Mouse (Mus musculus) liver, embryonic 11.5 days (tissue): Measurements from ENCODE around the gene Rack1. TPM values are rescaled to one million over a fixed set of nuclear protein-coding genes. Genes with fewer than 3 reads are reported as not detected.
"Not testable (repeated sequence)": the region's sequence is repeated elsewhere in the genome, so short reads cannot be mapped to it uniquely, and the experiment has no call there.

ENCODE experiments used
- ATAC-seq: fragments of 200-750 bp; cut with Nextera tagmentation; replicated peaks from 2 replicates; pipeline ENCODE4 v1.8.0; 2017; ENCODE audit warnings: moderate number of reproducible peaks, mild to moderate bottlenecking, moderate TSS enrichment, moderate library complexity; ENCODE audit not compliant: low FRiP score
- DNase-seq: peaks from one replicate; pipeline ENCODE4 v3.0.0-alpha.2; 2017; ENCODE audit warnings: low spot score
- H3K27ac ChIP-seq: fragments of 300-500 bp; sonication (generic); 2 replicates; pipeline ENCODE4 v1.5.1; 2014; ENCODE audit warnings: mild to moderate bottlenecking, low read depth, low read length, control low read depth
- H3K27me3 ChIP-seq: fragments of 300-500 bp; sonication (generic); replicated peaks from 2 replicates; pipeline ENCODE4 v1.6.1; 2014; ENCODE audit warnings: low read length, mixed read lengths; ENCODE audit not compliant: control insufficient read depth, insufficient read depth
- H3K36me3 ChIP-seq: fragments of 300-500 bp; sonication (generic); 2 replicates; pipeline ENCODE4 v1.6.1; 2014; ENCODE audit warnings: mild to moderate bottlenecking, low read length, moderate library complexity, mixed read lengths; ENCODE audit not compliant: control insufficient read depth, insufficient read depth
- H3K4me1 ChIP-seq: fragments of 300-500 bp; sonication (generic); replicated peaks from 2 replicates; pipeline ENCODE4 v1.6.1; 2014; ENCODE audit warnings: low read length, mixed read lengths; ENCODE audit not compliant: control insufficient read depth, insufficient read depth
- H3K4me2 ChIP-seq: fragments of 300-500 bp; sonication (generic); 2 replicates; pipeline ENCODE4 v1.6.1; 2014; ENCODE audit warnings: mild to moderate bottlenecking, control low read depth, moderate library complexity
- H3K4me3 ChIP-seq: fragments of 300-500 bp; sonication (generic); 2 replicates; pipeline ENCODE4 v1.5.1; 2014; ENCODE audit warnings: low read depth, low read length, control low read depth
- H3K9ac ChIP-seq: fragments of 300-500 bp; sonication (generic); 2 replicates; pipeline ENCODE4 v1.6.1; 2014; ENCODE audit warnings: low read depth, low read length, control low read depth
- H3K9me3 ChIP-seq: fragments of 300-500 bp; sonication (generic); 2 replicates; pipeline ENCODE4 v1.6.1; 2016; ENCODE audit warnings: low read length, inconsistent platforms, mixed read lengths; ENCODE audit not compliant: control insufficient read depth
- WGBS: fragments of 180-500 bp; shearing (Covaris S2); extraction: QIAGEN DNeasy Blood & Tissue Kit; methylation state at CpG from one replicate; pipeline ENCODE4 v1.1.7; 2014; 5-methylcytosine and 5-hydroxymethylcytosine counted together
- polyA plus RNA-seq: library from polyadenylated mRNA; unstranded; fragments of >200 nt; fragmentation: Nextera tagmentation; extraction: Ambion mirVana; gene quantifications from 2 replicates; pipeline ENCODE4 v1.2.1, GENCODE M21; 2014

Gene Rack1
- polyA plus RNA-seq = 1,154 and 1,248 TPM in 2 replicates

DNA sequence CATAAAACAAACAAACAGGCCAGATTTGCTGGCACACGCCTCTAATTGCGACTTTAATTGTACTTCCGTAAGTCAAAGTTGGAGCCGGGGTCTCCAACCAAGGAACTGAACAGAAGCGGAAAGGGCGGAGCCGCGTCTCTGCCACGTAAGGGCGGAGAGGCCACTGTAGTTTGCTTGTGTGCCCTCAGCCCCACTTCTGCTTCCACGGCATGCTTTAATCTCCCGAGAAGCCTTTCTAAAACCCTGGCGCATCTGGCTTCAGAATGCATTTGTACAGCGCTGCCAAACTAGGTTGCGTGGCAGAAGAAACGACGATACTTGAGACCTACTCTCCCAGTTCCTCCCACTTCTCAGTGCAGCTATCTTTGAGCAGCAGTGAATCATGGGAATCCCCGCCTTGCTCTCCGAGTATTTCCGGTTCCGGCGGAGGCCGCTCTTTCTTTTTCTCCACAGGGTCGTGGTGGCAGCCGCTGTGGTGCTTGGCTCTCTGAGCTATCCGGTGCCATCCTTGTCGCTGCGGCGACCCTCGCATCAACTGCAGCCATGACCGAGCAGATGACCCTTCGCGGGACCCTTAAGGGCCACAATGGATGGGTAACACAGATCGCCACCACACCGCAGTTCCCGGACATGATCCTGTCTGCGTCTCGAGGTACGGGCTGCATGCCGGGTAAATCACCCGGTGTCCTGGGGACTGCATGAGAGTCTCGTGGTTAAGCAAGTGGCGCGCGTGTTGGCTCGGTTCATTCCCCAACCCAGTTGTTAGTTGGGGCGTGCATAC is at the start of gene Rack1:
Gene Rack1, plus strand, starts transcription at position 412 of the 781 bp plus-strand sequence.
- WGBS = under 1% methylated on average over 47 of the region's 47 CpGs
- Histone ChIP-seq H3K27ac (peak within 1 kb of the TSS; percentile 90), H3K4me3 (peak within 1 kb of the TSS; percentile 84), H3K9me3 (no peaks in the 10 kb centered on the region), H3K4me2 (peak within 1 kb of the TSS; percentile 90), H3K36me3 (peaks cover 37% of the 10 kb centered on the region), H3K4me1 (peaks cover 32% of the 10 kb centered on the region), H3K9ac (peak within 1 kb of the TSS; percentile 94), H3K27me3 (no peaks in the 10 kb centered on the region)
- ATAC-seq (peak; percentile 84), DNase-seq (peak; percentile 95)

DNA sequence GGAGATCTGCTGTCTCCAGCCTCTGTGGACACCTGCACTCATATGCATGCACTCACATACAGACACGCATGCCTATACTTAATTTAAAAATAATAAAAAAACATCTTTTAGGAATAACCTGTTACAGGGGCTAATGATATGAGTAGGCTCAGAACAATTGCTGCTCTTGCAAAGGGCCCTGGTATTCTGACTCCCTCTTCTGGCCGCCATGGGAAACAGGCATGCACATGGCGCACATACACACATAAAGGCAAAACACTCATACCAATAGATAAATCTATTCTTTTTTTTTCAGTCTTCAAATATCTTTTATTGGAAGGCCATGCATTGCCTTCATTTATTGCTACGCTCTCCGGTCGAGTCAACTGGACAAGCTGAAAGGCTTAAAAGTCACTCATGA is 49.7 kb upstream of the Rack1 start:
- H3K27me3 ChIP-seq = no peaks in the 10 kb centered on the region
- ATAC-seq (no peak), DNase-seq (no peak)
- WGBS = 91% methylated on average over 6 of the region's 6 CpGs
- H3K9ac ChIP-seq = no peak overlapping the region
- no peaks in the 10 kb centered on the region for H3K36me3 ChIP-seq
- no peaks in the 10 kb centered on the region for H3K4me1 ChIP-seq
- H3K9me3 ChIP-seq = no peaks in the 10 kb centered on the region
- H3K27ac ChIP-seq = no peak overlapping the region
- no peak overlapping the region for H3K4me2 ChIP-seq
- no peak overlapping the region for H3K4me3 ChIP-seq

DNA sequence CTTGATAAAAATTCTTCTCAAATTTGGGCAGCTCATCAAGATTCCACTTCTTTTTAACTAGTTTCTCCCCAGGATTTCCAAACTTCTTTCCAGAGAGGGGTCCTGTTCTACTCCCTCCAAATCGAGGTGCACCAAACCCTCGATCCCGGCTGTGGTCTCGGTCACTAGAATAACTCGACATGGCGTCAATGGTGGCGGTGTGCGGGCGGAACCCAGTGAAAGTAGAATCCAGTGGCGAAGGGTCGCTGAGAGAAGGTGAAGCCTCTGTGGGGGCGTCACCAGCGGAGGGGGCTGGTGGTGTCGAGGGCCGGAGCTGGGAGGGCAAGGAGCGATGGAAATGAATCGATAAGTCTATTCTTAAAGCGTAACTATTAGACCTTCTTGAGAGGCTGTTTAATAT is 46.6 kb upstream of the Rack1 start:
- ATAC-seq, H3K36me3 ChIP-seq, H3K4me3 ChIP-seq, H3K4me1 ChIP-seq, DNase-seq, H3K9ac ChIP-seq, H3K4me2 ChIP-seq, H3K9me3 ChIP-seq, H3K27ac ChIP-seq, H3K27me3 ChIP-seq: not testable (repeated sequence)
- WGBS = 88% methylated on average over 18 of the region's 18 CpGs

DNA sequence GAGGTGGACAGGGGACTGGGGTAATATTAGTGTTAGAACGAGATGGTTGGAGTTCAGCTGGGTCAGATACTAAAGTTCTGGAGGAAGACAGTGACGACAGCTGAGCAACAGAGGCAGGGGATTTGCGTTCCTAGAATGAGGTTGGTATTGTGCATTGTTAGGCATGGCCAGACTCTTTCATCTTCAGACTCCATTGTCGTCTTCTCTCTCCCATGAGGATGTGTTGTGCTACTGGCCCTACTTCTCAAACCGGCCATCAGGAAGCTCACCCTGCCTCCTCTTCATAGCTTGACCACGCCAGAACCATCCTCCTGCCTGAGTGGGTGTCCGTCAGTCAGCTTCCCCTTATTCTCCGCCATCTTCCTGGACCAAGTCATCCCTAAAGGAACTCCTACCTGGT is 41.1 kb upstream of the Rack1 start:
- H3K4me3 ChIP-seq = no peak overlapping the region
- H3K36me3 ChIP-seq = no peaks in the 10 kb centered on the region
- no peak overlapping the region for H3K9ac ChIP-seq
- ATAC-seq (no peak), DNase-seq (no peak)
- H3K9me3 ChIP-seq = no peaks in the 10 kb centered on the region
- 81% methylated on average over 8 of the region's 8 CpGs for WGBS
- no peak overlapping the region for H3K4me2 ChIP-seq
- no peak overlapping the region for H3K27ac ChIP-seq
- H3K27me3 ChIP-seq = no peaks in the 10 kb centered on the region
- H3K4me1 ChIP-seq = no peaks in the 10 kb centered on the region

DNA sequence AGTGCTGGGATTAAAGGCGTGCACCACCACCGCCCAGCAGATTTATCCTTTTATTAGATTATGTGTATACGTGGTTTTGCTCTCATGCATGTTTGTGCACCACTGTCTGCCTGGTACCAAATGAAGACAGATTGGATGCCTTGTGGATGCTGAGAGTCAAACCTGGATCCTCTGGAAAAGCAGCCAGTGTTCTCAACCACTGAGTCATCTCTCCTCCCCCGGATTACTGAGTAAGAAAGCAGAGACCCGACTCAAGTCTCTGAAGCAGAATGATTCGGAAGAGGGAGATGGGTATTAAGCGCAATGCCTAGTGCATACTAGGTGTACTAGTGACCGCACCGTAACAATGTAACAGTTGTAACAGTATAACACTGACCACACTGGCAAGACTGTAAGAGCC is 36.0 kb upstream of the Rack1 start:
- Histone ChIP-seq H3K36me3 (no peaks in the 10 kb centered on the region), H3K4me1 (no peaks in the 10 kb centered on the region), H3K27ac (no peak overlapping the region), H3K9ac (no peak overlapping the region), H3K9me3 (no peaks in the 10 kb centered on the region), H3K4me2 (no peak overlapping the region), H3K4me3 (no peak overlapping the region), H3K27me3 (no peaks in the 10 kb centered on the region)
- ATAC-seq (no peak), DNase-seq (no peak)
- 88% methylated on average over 9 of the region's 9 CpGs for WGBS

DNA sequence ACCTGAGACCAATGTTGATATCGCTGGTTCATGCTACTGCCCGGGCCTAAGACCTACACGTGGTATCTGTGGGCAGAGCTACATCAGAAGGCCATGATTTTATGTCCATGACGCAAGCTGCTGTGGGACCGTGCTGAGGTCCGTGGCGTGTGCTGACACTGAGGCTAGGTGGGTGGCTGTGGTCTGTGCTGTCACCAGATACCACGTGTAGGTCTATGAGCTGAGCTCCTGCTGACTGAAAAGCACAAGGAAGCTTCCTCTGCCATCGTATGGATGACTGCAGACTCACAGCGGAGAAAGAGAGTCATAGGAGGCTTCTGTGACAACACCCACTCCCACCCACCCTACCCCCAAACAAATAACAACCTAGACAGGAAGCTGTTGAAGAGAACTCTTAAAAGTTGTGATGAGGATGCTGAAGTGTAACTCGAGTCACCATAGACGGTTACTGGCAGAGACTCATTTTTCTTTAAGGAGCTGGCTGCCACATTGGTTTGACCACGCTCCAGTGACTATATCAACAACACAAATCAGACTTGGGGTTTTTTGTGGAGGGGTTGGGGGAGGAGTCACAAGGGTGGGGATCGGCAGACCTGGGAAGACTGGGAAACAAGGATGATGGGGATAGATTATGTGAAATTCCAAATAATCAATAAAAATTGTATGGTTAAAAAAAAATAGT is 32.8 kb upstream of the Rack1 start:
- Histone ChIP-seq H3K4me3 (no peak overlapping the region), H3K27me3 (no peaks in the 10 kb centered on the region), H3K4me2 (no peak overlapping the region), H3K9ac (no peak overlapping the region), H3K4me1 (no peaks in the 10 kb centered on the region), H3K36me3 (no peaks in the 10 kb centered on the region), H3K9me3 (no peaks in the 10 kb centered on the region), H3K27ac (no peak overlapping the region)
- ATAC-seq (no peak), DNase-seq (no peak)
- 83% methylated on average over 14 of the region's 14 CpGs for WGBS

DNA sequence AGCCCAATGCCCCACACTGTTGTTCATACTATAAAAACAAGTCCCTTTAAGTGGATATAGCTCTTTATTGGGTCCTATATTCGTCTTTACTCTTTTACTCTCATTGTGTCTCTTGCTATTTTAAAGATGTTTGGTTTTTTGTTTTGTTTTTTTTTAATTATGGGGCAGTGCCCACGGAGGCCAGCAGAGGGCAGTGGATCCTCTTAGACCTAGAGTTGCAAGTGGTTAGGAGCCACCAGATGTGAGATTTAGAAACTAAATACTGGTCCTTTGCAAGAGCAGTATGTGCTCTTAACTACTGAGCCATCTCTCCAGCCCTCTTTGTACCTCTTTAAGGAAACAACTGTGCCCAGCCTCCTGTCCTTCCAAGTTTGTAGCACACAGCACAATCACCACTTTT is 28.4 kb upstream of the Rack1 start:
- no peak overlapping the region for H3K27ac ChIP-seq
- H3K9me3 ChIP-seq = no peaks in the 10 kb centered on the region
- H3K4me1 ChIP-seq = 0 out of 2 replicates have a peak, but pooled peaks cover 2% of the 10 kb centered on the region
- H3K27me3 ChIP-seq = no peaks in the 10 kb centered on the region
- ATAC-seq (no peak), DNase-seq (no peak)
- no peak overlapping the region for H3K9ac ChIP-seq
- H3K36me3 ChIP-seq = no peaks in the 10 kb centered on the region
- no peak overlapping the region for H3K4me3 ChIP-seq
- WGBS = 2% methylated on average over 2 of the region's 2 CpGs
- no peak overlapping the region for H3K4me2 ChIP-seq

DNA sequence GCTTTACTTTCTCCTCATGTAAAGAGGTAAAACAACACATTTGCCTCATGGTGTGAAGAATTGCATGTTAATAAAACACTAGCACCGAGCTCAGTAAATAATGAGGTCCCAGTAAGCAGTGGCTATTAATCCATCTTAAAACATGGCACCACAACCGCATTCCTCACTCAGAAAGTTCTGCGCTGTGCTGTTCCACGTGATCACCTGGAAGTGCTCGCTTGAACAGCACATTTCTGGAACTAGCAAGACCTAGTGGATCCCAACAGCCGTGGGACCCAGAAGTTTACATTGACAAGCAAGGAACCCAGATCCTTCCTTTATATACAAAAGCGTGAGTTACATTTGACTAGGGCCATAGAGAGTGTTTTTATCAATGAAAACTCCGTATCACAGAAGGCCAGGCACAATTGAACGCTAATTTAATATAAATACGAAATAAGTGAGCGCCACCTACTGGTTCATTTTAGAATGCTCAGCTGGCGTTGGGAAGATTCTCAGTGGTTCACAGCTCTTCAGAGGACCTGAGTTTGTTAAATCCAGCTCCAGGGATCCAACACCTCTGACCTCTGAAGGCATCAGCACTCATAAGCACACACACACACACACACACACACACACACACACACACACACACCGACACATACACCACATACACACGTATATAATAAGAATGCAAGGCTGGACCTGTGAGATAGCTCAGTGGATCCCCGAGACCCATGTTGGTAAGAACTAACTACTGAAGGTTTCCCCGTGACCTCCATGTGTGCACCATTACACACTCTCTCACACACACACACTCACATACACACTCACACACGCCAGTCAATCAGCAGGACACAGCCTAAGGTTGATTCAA is 25.5 kb upstream of the Rack1 start:
- no peak overlapping the region for H3K27ac ChIP-seq
- DNase-seq = no peak
- peak overlapping the region; percentile 48 for H3K4me2 ChIP-seq
- H3K36me3 ChIP-seq = no peaks in the 10 kb centered on the region
- 0 out of 2 replicates have a peak, but pooled peaks cover 2% of the 10 kb centered on the region for H3K4me1 ChIP-seq
- no peaks in the 10 kb centered on the region for H3K27me3 ChIP-seq
- no peak for ATAC-seq
- H3K9me3 ChIP-seq = no peaks in the 10 kb centered on the region
- WGBS = 32% methylated on average over 17 of the region's 17 CpGs
- H3K4me3 ChIP-seq = no peak overlapping the region
- H3K9ac ChIP-seq = no peak overlapping the region
